Mouse (Mus musculus): ENCODE data around the gene Gjb1. TPM values are rescaled to one million over a fixed set of nuclear protein-coding genes. Genes with fewer than 3 reads are reported as not detected.
"Not testable (repeated sequence)": the region's sequence is repeated elsewhere in the genome, so short reads cannot be mapped to it uniquely, and the experiment has no call there.

Gene Gjb1
- not detected in 2 replicates for polyA plus RNA-seq (2016; fragmentation: Nextera tagmentation; extraction: Ambion mirVana)

- no peaks in the 10 kb centered on the region for H3K4me1 ChIP-seq
- no peak for ATAC-seq (ENCODE audit: insufficient number of reproducible peaks, insufficient read depth, low FRiP score, low TSS enrichment)
- 0 out of 2 replicates have a peak, but pooled peaks cover 12% of the 10 kb centered on the region for H3K27me3 ChIP-seq
- H3K9me3 ChIP-seq, result no peaks in the 10 kb centered on the region
- no peak within 1 kb of the TSS for H3K4me2 ChIP-seq (replicated peaks)
- H3K4me3 ChIP-seq, result no peak within 1 kb of the TSS
- 77% methylated on average over 7 of the region's 7 CpGs for WGBS
- H3K36me3 ChIP-seq, result no peaks in the 10 kb centered on the region
- no peak within 1 kb of the TSS for H3K9ac ChIP-seq
- no peak within 1 kb of the TSS for H3K27ac ChIP-seq
Measured at GRCm38 (mm10) chrX:101376190-101376968, at the start of gene Gjb1. TSS of gene Gjb1 (plus strand) at chrX:101376378.

- no peak overlapping the region for H3K27ac ChIP-seq
- no peaks in the 10 kb centered on the region for H3K4me1 ChIP-seq
- H3K36me3 ChIP-seq, result no peaks in the 10 kb centered on the region
- 0 out of 2 replicates have a peak overlapping the region, but pooled peaks have one; percentile 7 for H3K4me2 ChIP-seq (replicated peaks)
- no peak overlapping the region for H3K4me3 ChIP-seq
- ATAC-seq (ENCODE audit: insufficient number of reproducible peaks, insufficient read depth, low FRiP score, low TSS enrichment), result no peak
- H3K9ac ChIP-seq, result no peak overlapping the region
- WGBS, result 25% methylated on average over 9 of the region's 10 CpGs
- no peaks in the 10 kb centered on the region for H3K9me3 ChIP-seq
- 0 out of 2 replicates have a peak, but pooled peaks cover 3% of the 10 kb centered on the region for H3K27me3 ChIP-seq
Measured at GRCm38 (mm10) chrX:101329372-101330028, 46.7 kb upstream of the Gjb1 start.

GRCm38 (mm10) chrX:101332031-101332374, 44.2 kb upstream of the Gjb1 start:
- Histone ChIP-seq H3K27me3 (0 out of 2 replicates have a peak, but pooled peaks cover 3% of the 10 kb centered on the region), H3K4me2 (replicated peaks) (peak overlapping the region; percentile 38), H3K27ac (peak overlapping the region; percentile 90), H3K9ac (no peak overlapping the region), H3K4me1 (no peaks in the 10 kb centered on the region), H3K4me3 (peak overlapping the region; percentile 13; the same call in 1 of the 2 replicates), H3K36me3 (no peaks in the 10 kb centered on the region), H3K9me3 (no peaks in the 10 kb centered on the region)
- ATAC-seq (ENCODE audit: insufficient number of reproducible peaks, insufficient read depth, low FRiP score, low TSS enrichment), result peak; percentile 41; the same call in 1 of the 2 replicates
- 43% methylated on average over 9 of the region's 9 CpGs for WGBS

- peak overlapping the region; percentile 36; the same call in 1 of the 2 replicates for H3K9ac ChIP-seq
- peak overlapping the region; percentile 32 for H3K4me3 ChIP-seq
- peak; percentile 93 for ATAC-seq (ENCODE audit: insufficient number of reproducible peaks, insufficient read depth, low FRiP score, low TSS enrichment)
- H3K27me3 ChIP-seq, result 0 out of 2 replicates have a peak, but pooled peaks cover 3% of the 10 kb centered on the region
- 24% methylated on average over 39 of the region's 49 CpGs for WGBS
- H3K9me3 ChIP-seq, result no peaks in the 10 kb centered on the region
- peak overlapping the region; percentile 90 for H3K27ac ChIP-seq
- peak overlapping the region; percentile 42 for H3K4me2 ChIP-seq (replicated peaks)
- no peaks in the 10 kb centered on the region for H3K4me1 ChIP-seq
- no peaks in the 10 kb centered on the region for H3K36me3 ChIP-seq
Measured at GRCm38 (mm10) chrX:101332375-101333211, 43.6 kb upstream of the Gjb1 start.

GRCm38 (mm10) chrX:101334606-101335005, 41.6 kb upstream of the Gjb1 start:
- H3K9me3 ChIP-seq, result no peaks in the 10 kb centered on the region
- no peaks in the 10 kb centered on the region for H3K4me1 ChIP-seq
- 0 out of 2 replicates have a peak, but pooled peaks cover 3% of the 10 kb centered on the region for H3K27me3 ChIP-seq
- H3K9ac ChIP-seq, result no peak overlapping the region
- ATAC-seq (ENCODE audit: insufficient number of reproducible peaks, insufficient read depth, low FRiP score, low TSS enrichment), result no peak
- no peak overlapping the region for H3K4me3 ChIP-seq
- WGBS, result 89% methylated on average over 5 of the region's 5 CpGs
- H3K4me2 ChIP-seq (replicated peaks), result no peak overlapping the region
- H3K27ac ChIP-seq, result no peak overlapping the region
- no peaks in the 10 kb centered on the region for H3K36me3 ChIP-seq

GRCm38 (mm10) chrX:101338666-101339065, 37.5 kb upstream of the Gjb1 start:
- 45% methylated on average over 4 of the region's 4 CpGs for WGBS
- H3K36me3 ChIP-seq, result no peaks in the 10 kb centered on the region
- no peak overlapping the region for H3K27ac ChIP-seq
- H3K4me1 ChIP-seq, result no peaks in the 10 kb centered on the region
- no peak for ATAC-seq (ENCODE audit: insufficient number of reproducible peaks, insufficient read depth, low FRiP score, low TSS enrichment)
- H3K4me3 ChIP-seq, result no peak overlapping the region
- no peak overlapping the region for H3K9ac ChIP-seq
- no peak overlapping the region for H3K4me2 ChIP-seq (replicated peaks)
- H3K9me3 ChIP-seq, result no peaks in the 10 kb centered on the region
- no peaks in the 10 kb centered on the region for H3K27me3 ChIP-seq

- not testable (repeated sequence) for H3K9me3 ChIP-seq; ATAC-seq (ENCODE audit: insufficient number of reproducible peaks, insufficient read depth, low FRiP score, low TSS enrichment); H3K9ac ChIP-seq; H3K4me3 ChIP-seq; H3K4me2 ChIP-seq (replicated peaks); H3K27me3 ChIP-seq; H3K27ac ChIP-seq; H3K36me3 ChIP-seq; H3K4me1 ChIP-seq
- 37% methylated on average over 2 of the region's 2 CpGs for WGBS
Measured at GRCm38 (mm10) chrX:101342837-101343236, 33.3 kb upstream of the Gjb1 start.

GRCm38 (mm10) chrX:101345456-101345855, 30.7 kb upstream of the Gjb1 start:
- H3K27ac ChIP-seq, result no peak overlapping the region
- 93% methylated on average over 2 of the region's 2 CpGs for WGBS

GRCm38 (mm10) chrX:101346475-101346874, 29.7 kb upstream of the Gjb1 start:
- Histone ChIP-seq H3K4me1 (no peaks in the 10 kb centered on the region), H3K4me3 (no peak overlapping the region), H3K9me3 (no peaks in the 10 kb centered on the region), H3K36me3 (no peaks in the 10 kb centered on the region), H3K27ac (no peak overlapping the region), H3K9ac (no peak overlapping the region), H3K27me3 (no peaks in the 10 kb centered on the region), H3K4me2 (replicated peaks) (no peak overlapping the region)
- WGBS, result 59% methylated on average over 4 of the region's 4 CpGs
- no peak for ATAC-seq (ENCODE audit: insufficient number of reproducible peaks, insufficient read depth, low FRiP score, low TSS enrichment)

More at GRCm38 (mm10) chrX:101345456-101345855, 30.7 kb upstream of the Gjb1 start:
- Histone ChIP-seq H3K9ac (no peak overlapping the region), H3K27me3 (no peaks in the 10 kb centered on the region), H3K9me3 (no peaks in the 10 kb centered on the region), H3K4me1 (no peaks in the 10 kb centered on the region), H3K4me3 (no peak overlapping the region), H3K36me3 (no peaks in the 10 kb centered on the region), H3K4me2 (replicated peaks) (no peak overlapping the region)
- no peak for ATAC-seq (ENCODE audit: insufficient number of reproducible peaks, insufficient read depth, low FRiP score, low TSS enrichment)

- Histone ChIP-seq H3K9ac (no peak overlapping the region), H3K27ac (no peak overlapping the region), H3K9me3 (no peaks in the 10 kb centered on the region), H3K4me3 (no peak overlapping the region), H3K36me3 (no peaks in the 10 kb centered on the region), H3K4me2 (replicated peaks) (no peak overlapping the region), H3K4me1 (no peaks in the 10 kb centered on the region), H3K27me3 (no peaks in the 10 kb centered on the region)
- ATAC-seq (ENCODE audit: insufficient number of reproducible peaks, insufficient read depth, low FRiP score, low TSS enrichment), result no peak
- 65% methylated on average over 4 of the region's 4 CpGs for WGBS
Measured at GRCm38 (mm10) chrX:101351188-101351587, 25.0 kb upstream of the Gjb1 start.

GRCm38 (mm10) chrX:101358902-101359301, 17.3 kb upstream of the Gjb1 start:
- H3K27ac ChIP-seq; ATAC-seq (ENCODE audit: insufficient number of reproducible peaks, insufficient read depth, low FRiP score, low TSS enrichment); H3K27me3 ChIP-seq; H3K9ac ChIP-seq; H3K9me3 ChIP-seq; H3K4me1 ChIP-seq; H3K4me3 ChIP-seq; H3K4me2 ChIP-seq (replicated peaks); H3K36me3 ChIP-seq: not testable (repeated sequence)
- 63% methylated on average over 4 of the region's 4 CpGs for WGBS
